Mouse (Mus musculus) layer of hippocampus, postnatal 14 days (tissue): ENCODE data around the gene Nsf. TPM values are rescaled to one million over a fixed set of nuclear protein-coding genes. Genes with fewer than 3 reads are reported as not detected.

Experiments
- DNase-seq, 2 experiments: peaks; one replicate each; pipeline ENCODE4 v3.0.0; 2021 to 2022; ENCODE audit warnings: low spot score in 2 of 2, mixed read lengths in 1 of 2
- total RNA-seq, 2 experiments: library from RNA; stranded (reverse); gene quantifications; 2 replicates each; pipeline ENCODE4 v1.2.3; 2021

Gene Nsf
- total RNA-seq, 2 experiments from 2014 or later: 994 to 1,064 TPM

DNA sequence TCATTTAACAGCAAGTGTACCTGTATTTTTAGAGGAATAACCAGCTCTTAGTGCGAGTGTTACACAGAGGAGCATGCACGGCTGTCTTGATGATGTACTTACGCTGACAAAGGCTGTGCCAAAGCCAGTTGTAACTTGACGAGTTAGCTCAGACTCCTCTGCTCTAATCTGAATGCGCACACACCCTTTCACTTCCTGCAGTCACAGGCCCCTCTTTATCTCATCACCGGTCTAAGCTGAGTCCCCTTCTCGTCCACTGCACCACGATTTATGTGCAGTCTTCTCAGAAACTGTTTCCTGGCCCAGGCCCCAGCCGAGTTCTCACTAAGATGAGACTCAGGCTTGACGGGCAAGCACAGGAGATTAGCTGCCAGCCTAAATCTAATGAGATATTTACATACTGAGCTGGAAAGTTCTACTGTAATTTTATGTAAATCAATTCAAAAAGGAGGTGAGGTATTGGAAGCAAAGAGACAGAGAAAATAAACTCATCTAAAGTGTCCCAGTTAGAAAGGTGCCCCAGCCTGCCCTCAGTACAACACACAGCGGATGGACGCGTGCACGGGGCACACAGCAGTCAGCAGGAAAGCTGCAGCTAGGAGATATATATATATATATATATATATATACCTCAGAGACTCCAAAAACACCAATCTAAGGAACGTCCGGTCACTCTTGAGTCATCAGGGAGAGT lies 101.1 kb downstream of the Nsf start:
- no peak for DNase-seq

DNA sequence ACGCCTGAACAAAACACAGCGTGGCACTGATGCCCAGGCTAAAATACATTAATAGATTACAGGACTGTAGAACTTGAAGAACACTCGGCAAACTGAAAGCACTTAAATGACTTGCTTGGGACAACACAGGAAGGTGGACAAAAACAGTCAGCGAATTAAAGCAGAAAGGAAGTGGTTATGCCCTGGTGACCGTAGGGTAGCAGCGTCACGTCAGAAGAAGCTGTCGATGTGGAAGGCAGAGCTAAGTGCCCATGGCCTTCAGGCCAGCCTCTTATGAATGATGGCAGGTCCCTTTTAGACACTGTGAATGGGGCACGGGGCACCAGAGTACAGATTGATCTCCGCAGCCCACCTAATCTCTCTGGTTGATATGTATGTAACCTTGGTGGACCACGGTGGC lies 105.6 kb downstream of the Nsf start:
- DNase-seq: no peak

- DNase-seq: peak; percentile 43 to 65
These were observed 113.0 kb downstream of the Nsf start for GRCm38 (mm10) chr11:103840834-103841233.

DNA sequence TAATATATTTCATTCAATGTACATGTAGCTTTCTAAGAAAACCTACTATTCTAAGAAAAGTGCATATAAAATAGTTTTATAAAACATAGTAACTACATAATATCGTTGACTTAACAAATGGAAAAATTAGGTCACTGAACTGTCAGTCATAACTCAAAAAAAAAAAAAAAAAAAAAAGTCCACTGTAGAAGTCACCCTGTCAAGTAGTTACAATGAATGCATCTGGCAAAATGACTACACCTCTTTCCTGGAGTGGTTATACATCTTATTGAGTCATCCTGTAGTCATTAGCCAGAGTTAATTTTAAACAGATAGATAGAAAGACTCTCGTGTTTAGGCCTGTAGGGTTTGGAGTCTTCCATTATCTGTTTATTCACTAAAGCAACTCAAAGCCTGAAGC lies 114.9 kb downstream of the Nsf start:
- no peak for DNase-seq

- DNase-seq: no peak
These were observed 121.5 kb downstream of the Nsf start for GRCm38 (mm10) chr11:103832331-103832730.

DNA sequence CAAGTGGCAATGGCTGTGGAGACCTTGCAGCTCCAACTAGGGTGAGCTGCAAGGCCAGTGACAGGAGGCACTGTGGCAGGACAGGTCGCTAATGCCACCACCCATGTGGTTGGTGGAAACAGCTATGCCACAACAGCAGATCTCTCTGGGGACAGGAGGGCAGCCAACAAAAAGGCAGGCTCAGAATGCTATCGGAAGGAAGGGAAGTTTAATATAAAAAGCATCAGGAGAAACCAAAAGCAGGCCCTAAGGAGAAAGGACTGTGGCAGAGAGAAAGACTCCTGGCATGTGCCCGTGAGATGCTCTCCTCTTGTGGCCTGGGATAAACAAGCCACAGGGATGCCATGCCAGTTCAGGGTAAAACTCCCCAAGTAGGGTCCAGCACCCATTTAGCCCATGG lies 122.1 kb downstream of the Nsf start:
- no peak for DNase-seq

DNA sequence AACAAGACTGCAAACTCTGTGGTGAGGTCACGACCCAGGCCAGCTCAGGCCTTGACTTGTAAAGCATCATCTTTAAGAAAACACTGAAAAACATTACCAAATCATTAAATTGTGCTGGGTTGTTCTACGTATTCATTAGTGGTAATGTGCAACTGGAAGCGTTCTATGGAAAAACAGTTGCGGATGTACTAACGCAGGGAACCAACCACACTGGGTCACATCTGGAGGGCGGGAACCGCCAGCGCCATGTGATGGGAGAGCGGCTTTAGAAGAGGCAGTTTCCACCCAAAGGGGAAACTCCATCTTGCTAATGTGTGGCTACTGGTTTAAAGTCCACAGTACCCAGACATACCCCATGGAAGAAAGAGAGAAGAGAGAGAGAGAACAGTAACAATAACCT lies 123.4 kb downstream of the Nsf start:
- DNase-seq: no peak

DNA sequence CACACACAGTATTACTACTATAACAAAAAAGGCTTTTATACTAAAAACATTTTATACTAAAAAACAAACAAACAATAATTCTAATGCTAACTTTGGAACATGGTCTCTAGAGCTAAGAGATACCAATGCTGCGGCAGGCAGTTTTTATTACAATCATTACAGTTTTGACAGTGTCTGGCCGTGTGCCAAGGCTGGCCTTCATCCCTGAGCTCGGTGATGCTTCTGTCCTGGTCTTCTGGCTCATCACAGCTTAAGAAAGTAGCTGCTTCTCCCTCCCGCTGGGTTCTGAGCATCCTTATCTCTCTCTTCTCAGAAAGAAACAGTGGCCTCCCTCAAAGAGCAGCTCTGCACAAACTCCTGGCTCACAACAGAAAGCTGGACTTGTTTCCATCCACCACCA lies 123.9 kb downstream of the Nsf start:
- no peak for DNase-seq

DNA sequence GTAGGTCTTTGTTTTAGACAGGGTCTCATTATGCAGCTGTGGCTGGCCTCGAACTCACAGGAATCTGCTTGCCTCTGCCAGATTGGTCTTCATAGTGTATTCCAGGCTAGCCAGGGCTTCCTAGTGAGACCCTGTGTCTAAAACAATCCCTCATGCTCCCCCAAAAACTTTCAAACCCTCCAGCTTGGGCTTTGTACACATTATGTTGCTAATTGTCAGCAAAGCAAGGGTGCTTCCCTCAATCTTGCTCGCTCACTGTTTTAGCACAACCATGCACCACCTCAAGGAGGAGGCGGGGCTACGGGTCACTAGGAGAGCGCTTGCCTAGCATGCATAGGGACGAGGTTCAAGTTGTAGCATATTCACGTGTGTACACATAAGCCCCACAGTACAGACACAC lies 125.0 kb downstream of the Nsf start:
- no peak for DNase-seq

DNA sequence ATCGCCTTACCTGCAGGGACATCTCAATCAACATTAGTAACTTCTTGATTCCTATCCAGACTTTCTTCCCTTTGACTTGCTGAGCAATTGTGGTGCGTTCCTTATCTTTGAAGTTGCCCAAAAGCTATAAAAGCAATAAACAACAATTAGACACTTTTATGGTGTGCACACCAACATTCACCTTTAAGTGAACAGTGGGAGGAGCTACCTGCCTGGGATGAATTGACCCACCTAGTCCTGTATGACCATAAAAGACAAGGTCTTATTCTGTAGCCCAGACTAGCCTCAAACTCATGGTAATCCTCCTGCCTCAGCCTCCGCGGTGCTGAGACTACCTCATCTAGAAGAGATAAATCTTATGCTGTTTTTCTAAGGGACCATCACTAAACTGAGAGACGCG lies 126.7 kb downstream of the Nsf start:
- DNase-seq: no peak

- no peak for DNase-seq
These were observed 137.1 kb downstream of the Nsf start for GRCm38 (mm10) chr11:103816719-103817118.

- DNase-seq: no peak
These were observed 137.9 kb downstream of the Nsf start for GRCm38 (mm10) chr11:103815986-103816385.

- no peak for DNase-seq
These were observed 139.0 kb downstream of the Nsf start for GRCm38 (mm10) chr11:103814808-103815207.

DNA sequence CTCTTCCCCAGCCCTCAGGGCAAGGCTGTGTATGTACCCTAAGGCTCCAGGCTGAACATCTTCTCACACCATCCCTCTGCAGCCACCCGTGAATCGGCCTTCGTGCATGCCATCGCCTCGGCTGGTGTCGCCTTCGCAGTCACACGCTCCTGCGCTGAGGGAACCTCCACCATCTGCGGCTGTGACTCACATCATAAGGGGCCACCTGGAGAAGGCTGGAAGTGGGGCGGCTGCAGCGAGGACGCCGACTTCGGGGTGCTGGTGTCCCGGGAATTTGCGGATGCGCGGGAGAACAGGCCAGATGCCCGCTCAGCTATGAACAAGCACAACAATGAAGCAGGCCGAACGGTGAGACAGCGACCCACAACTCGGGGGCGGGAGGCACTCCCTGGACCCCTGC lies 142.6 kb downstream of the Nsf start:
- DNase-seq: no peak

DNA sequence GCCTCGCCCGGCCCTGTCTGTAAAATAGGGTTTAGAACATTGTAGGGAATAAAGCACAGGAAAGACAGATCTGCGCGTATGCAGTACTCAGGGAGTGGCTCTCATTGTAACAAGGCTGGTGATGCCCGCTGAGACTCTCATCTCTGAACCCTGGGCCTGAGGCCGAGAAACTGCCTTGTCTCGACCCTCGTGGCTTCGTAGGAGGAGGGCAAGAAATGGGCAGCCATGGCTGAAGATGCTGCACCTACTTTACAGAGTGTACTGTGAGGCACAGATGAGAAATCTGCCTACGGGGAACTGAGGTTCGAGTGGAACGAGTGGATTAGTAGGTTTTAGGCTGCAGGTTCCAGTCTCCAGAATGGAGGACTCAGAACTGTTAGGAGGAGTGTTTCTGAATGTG lies 143.2 kb downstream of the Nsf start:
- DNase-seq: no peak

DNA sequence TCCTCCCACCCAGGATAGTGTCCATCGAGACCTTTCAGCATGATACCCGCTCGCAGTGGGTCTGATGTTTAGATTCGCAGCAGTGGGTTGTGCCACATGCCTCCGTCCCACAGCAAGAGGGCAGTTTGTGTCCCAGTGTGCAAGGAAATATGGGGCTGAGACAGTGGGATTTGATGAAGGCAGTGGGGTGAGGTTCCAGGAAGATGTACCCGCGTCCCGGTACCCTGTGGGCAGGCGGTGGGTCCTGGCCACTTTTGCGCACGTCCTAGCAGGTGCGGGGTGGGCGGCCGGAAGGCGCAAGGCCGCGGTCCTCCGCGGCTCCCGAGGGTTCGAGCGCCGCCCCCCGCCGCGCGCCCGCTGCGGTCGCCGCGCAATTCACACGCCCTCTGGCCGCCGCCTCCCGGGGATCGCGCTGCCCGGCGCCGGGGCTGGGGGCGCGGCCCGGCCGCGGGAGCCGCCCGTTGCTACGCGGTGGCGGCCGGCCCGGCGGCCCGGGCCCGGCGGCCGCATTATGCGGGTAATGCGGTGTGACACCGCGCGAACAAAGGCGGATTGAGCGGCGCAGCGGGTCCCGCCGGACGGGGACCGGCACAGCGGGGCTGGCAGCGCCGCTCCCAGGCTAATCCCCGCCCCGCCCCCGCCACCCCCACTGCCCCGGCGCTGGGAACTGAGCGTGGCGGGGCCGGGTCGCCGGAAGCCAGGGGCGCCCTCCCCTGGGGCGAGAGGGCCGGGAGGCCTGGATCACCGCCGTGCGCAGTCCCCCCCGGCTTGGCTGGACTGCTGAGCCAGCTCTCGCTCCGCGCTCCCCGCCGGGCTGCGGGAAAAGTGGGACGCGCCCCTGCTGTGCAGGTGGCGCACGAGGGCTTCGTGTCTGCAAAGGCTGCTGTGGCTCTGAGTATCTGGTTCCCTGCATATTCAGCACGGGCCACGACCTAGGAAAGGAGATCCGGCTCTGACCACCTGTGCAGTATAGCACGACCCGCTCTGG lies 144.0 kb downstream of the Nsf start:
- DNase-seq: peak in 1 of 2 experiments; percentile 34

DNA sequence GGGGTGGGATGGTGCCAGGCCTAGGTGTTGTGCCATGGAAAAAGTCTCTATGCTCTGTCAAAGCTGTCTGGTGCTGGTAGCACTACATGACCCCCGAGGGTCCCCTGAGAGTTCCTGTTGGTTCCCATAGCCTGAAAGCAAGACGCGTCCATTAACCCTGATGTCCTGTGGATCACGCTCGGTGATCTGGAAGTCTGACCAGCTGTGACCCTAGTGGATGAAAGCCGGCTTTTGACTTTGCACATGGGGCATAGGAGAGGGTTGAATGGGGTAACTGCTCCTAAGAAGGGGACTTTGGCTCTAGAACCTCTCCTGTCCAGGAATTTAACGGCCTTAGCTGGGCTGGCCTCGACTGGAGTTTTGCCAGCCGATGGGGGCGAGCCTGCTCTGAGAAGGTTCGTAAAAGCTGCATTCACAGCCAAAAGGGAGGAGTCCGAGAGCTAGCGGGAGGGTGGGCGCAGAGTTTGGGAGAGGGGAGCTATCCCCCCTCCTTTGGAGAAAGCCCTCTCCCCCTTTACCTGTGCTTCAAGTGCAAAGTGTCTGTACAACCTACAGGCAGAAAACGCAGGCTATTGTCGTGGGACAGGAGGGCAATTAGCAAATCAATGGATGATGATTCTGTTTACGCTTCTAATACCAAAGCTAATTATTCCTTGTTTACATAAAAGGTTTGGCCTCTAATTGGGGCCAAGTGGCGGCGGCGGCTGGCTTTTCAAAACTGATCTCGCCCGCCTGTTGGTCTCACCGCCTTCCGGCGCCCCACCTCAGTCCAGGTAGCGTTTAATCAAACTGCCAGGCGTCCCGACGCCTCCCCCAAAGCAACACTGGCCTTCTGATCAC lies 144.9 kb downstream of the Nsf start:
- no peak for DNase-seq

GRCm38 (mm10) chr11:103807966-103808365 lies 145.9 kb downstream of the Nsf start:
- peak in 1 of 2 experiments; percentile 36 for DNase-seq

GRCm38 (mm10) chr11:103804804-103805203 lies 149.1 kb downstream of the Nsf start:
- DNase-seq: no peak

- DNase-seq: no peak
These were observed 149.7 kb downstream of the Nsf start for GRCm38 (mm10) chr11:103804126-103804525.

DNA sequence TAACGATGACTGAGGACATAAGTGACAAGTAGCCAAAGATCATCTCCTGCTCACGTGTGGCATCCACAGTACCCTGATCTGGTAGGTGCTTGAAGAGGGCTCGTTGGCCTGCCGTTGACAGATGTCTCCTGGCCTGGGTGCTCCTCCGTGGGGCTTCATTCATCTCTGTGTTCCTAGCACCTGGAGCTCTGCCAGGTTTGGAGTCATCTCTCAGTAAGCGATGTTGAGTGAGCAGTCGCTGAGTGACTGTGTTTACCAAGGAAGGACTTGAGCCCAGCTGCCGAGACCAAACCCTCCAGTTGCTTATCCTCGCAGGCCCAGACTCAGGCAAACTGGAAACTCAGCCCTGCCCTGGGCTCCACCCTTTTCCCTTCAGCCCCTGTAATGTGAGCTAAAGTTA lies 152.7 kb downstream of the Nsf start:
- no peak for DNase-seq
